Mouse (Mus musculus): Measurements from ENCODE around the gene Gm17949. TPM values are rescaled to one million over a fixed set of nuclear protein-coding genes. Genes with fewer than 3 reads are reported as not detected.

The Gm17949 gene
- polyA plus RNA-seq (2012; rRNA removed; ENCODE audit: low replicate concordance) = 0.14 TPM in 1 of 2 replicates, not detected in the other

GRCm38 (mm10) chr17:57011236-57012141 is at the start of gene Gm17949, which contains the start of gene Gtf2f1:
Gm17949 (plus strand) TSS chr17:57011469.
Gtf2f1 (minus strand) TSS chr17:57011288.

GRCm38 (mm10) chr17:56982013-56982412 is 29.3 kb upstream of the Gm17949 start, which contains the start of gene Acer1:
Acer1 (minus strand) TSS chr17:56982126.

GRCm38 (mm10) chr17:56990115-56990746 is 21.0 kb upstream of the Gm17949 start, which contains the start of gene Clpp:
Clpp (plus strand) TSS chr17:56990305.

GRCm38 (mm10) chr17:56997029-56997667 is 14.1 kb upstream of the Gm17949 start, which contains the start of gene Alkbh7:
Alkbh7 (plus strand) TSS chr17:56997339.

GRCm38 (mm10) chr17:56999968-57000609 is 11.2 kb upstream of the Gm17949 start, which contains the start of gene Pspn:
Pspn (minus strand) TSS chr17:57000018.

GRCm38 (mm10) chr17:57030931-57031660 is 19.8 kb downstream of the Gm17949 start, which contains the start of gene Khsrp:
Khsrp (minus strand) TSS chr17:57031522.

GRCm38 (mm10) chr17:57041554-57041953 is 30.3 kb downstream of the Gm17949 start, which contains the start of gene Slc25a41:
Slc25a41 (minus strand) TSS chr17:57041654.

GRCm38 (mm10) chr17:57058891-57059485 is 47.7 kb downstream of the Gm17949 start, which contains the start of gene Crb3:
Crb3 (plus strand) TSS chr17:57059105.

GRCm38 (mm10) chr17:57059486-57059977 is 48.3 kb downstream of the Gm17949 start, which contains the start of gene Slc25a23:
Slc25a23 (minus strand) TSS chr17:57059863.

Other genes starting within 250 kb of the Gm17949 start
- gene Dus3l, start 246.7 kb upstream of the Gm17949 start, polyA plus RNA-seq (2012; rRNA removed; ENCODE audit: low replicate concordance) = 71.4 and 109 TPM in 2 replicates
- 2.4 and 5.4 TPM in 2 replicates for gene Prr22, start 241.2 kb upstream of the Gm17949 start, polyA plus RNA-seq (2012; rRNA removed; ENCODE audit: low replicate concordance)
- 17.1 and 19.0 TPM in 2 replicates for gene Rfx2, start 180.5 kb upstream of the Gm17949 start, polyA plus RNA-seq (2012; rRNA removed; ENCODE audit: low replicate concordance)
- gene Acsbg2, start 137.0 kb upstream of the Gm17949 start, polyA plus RNA-seq (2012; rRNA removed; ENCODE audit: low replicate concordance) = not detected in 2 replicates
- gene 1700061G19Rik, start 136.0 kb upstream of the Gm17949 start, polyA plus RNA-seq (2012; rRNA removed; ENCODE audit: low replicate concordance) = 0.05 and 0.06 TPM in 2 replicates
- gene Mllt1, start 76.1 kb upstream of the Gm17949 start, polyA plus RNA-seq (2012; rRNA removed; ENCODE audit: low replicate concordance) = 47.6 and 68.7 TPM in 2 replicates
- gene Acer1, start 29.3 kb upstream of the Gm17949 start, polyA plus RNA-seq (2012; rRNA removed; ENCODE audit: low replicate concordance) = 3.9 TPM in 1 of 2 replicates, not detected in the other
- 160 and 224 TPM in 2 replicates for gene Clpp, start 21.2 kb upstream of the Gm17949 start, polyA plus RNA-seq (2012; rRNA removed; ENCODE audit: low replicate concordance)
- 32.5 and 38.7 TPM in 2 replicates for gene Alkbh7, start 14.1 kb upstream of the Gm17949 start, polyA plus RNA-seq (2012; rRNA removed; ENCODE audit: low replicate concordance)
- gene Pspn, start 11.5 kb upstream of the Gm17949 start, polyA plus RNA-seq (2012; rRNA removed; ENCODE audit: low replicate concordance) = not detected in 2 replicates
- 18.7 and 24.6 TPM in 2 replicates for gene Gtf2f1, start 181 bp upstream of the Gm17949 start, polyA plus RNA-seq (2012; rRNA removed; ENCODE audit: low replicate concordance)
- gene Khsrp, start 20.1 kb downstream of the Gm17949 start, polyA plus RNA-seq (2012; rRNA removed; ENCODE audit: low replicate concordance) = 72.3 and 123 TPM in 2 replicates
- gene Slc25a41, start 30.2 kb downstream of the Gm17949 start, polyA plus RNA-seq (2012; rRNA removed; ENCODE audit: low replicate concordance) = not detected in 2 replicates
- 12.6 and 23.7 TPM in 2 replicates for gene Crb3, start 47.6 kb downstream of the Gm17949 start, polyA plus RNA-seq (2012; rRNA removed; ENCODE audit: low replicate concordance)
- gene Slc25a23, start 48.4 kb downstream of the Gm17949 start, polyA plus RNA-seq (2012; rRNA removed; ENCODE audit: low replicate concordance) = 70.0 and 84.7 TPM in 2 replicates
- gene Dennd1c, start 67.0 kb downstream of the Gm17949 start, polyA plus RNA-seq (2012; rRNA removed; ENCODE audit: low replicate concordance) = 46.4 and 60.9 TPM in 2 replicates
- 8.4 and 9.2 TPM in 2 replicates for gene Tubb4a, start 76.3 kb downstream of the Gm17949 start, polyA plus RNA-seq (2012; rRNA removed; ENCODE audit: low replicate concordance)
- 5.3 and 8.6 TPM in 2 replicates for gene Tnfsf9, start 93.9 kb downstream of the Gm17949 start, polyA plus RNA-seq (2012; rRNA removed; ENCODE audit: low replicate concordance)
- gene Cd70, start 138.3 kb downstream of the Gm17949 start, polyA plus RNA-seq (2012; rRNA removed; ENCODE audit: low replicate concordance) = 1.4 and 1.6 TPM in 2 replicates
- gene Tnfsf14, start 182.7 kb downstream of the Gm17949 start, polyA plus RNA-seq (2012; rRNA removed; ENCODE audit: low replicate concordance) = 1.5 and 4.2 TPM in 2 replicates
- gene C3, start 216.7 kb downstream of the Gm17949 start, polyA plus RNA-seq (2012; rRNA removed; ENCODE audit: low replicate concordance) = 509 and 780 TPM in 2 replicates
- gene Gpr108, start 237.0 kb downstream of the Gm17949 start, polyA plus RNA-seq (2012; rRNA removed; ENCODE audit: low replicate concordance) = 63.1 and 78.3 TPM in 2 replicates
- 34.1 and 48.1 TPM in 2 replicates for gene Trip10, start 238.0 kb downstream of the Gm17949 start, polyA plus RNA-seq (2012; rRNA removed; ENCODE audit: low replicate concordance)